Mouse (Mus musculus) heart, adult 9 months (tissue): ENCODE data around the gene Narfl.
A peak's percentile ranks its signal among the peaks of the same experiment; 100 is the strongest.
"Not testable (repeated sequence)": the region's sequence is repeated elsewhere in the genome, so short reads cannot be mapped to it uniquely, and the experiment has no call there.

Source experiments
- DNase-seq, 2 experiments: peaks; one replicate each; pipeline ENCODE4 v3.0.0; 2022; ENCODE audit warnings: low spot score in 2 of 2

Gene Narfl

GRCm38 (mm10) chr17:25773549-25774120, at the start of gene Narfl:
Gene Narfl, plus strand, starts transcription at chr17:25773776.
- peak; percentile 90 to 96 for DNase-seq

GRCm38 (mm10) chr17:25723919-25724318, 49.7 kb upstream of the Narfl start:
- no peak for DNase-seq

- DNase-seq, result no peak
These were observed 48.3 kb upstream of the Narfl start for GRCm38 (mm10) chr17:25725264-25725663.

- peak; percentile 100 for DNase-seq
These were observed 46.1 kb upstream of the Narfl start, which contains the start of the genes Chtf18 and Rpusd1 for GRCm38 (mm10) chr17:25727265-25728008. Gene Chtf18, minus strand, starts transcription at chr17:25727419. Gene Rpusd1, plus strand, starts transcription at chr17:25727670.

GRCm38 (mm10) chr17:25728009-25728270, 45.6 kb upstream of the Narfl start:
- no peak for DNase-seq

GRCm38 (mm10) chr17:25732082-25732481, 41.5 kb upstream of the Narfl start:
- DNase-seq, result peak; percentile 55 to 70

- DNase-seq, result no peak
These were observed 38.3 kb upstream of the Narfl start for GRCm38 (mm10) chr17:25735246-25735645.

- no peak for DNase-seq
These were observed 37.8 kb upstream of the Narfl start, which contains the start of gene Mslnl for GRCm38 (mm10) chr17:25735745-25736144. Gene Mslnl, plus strand, starts transcription at chr17:25736042.

GRCm38 (mm10) chr17:25738861-25739260, 34.7 kb upstream of the Narfl start:
- DNase-seq, result no peak

- not testable (repeated sequence) for DNase-seq
These were observed 32.1 kb upstream of the Narfl start for GRCm38 (mm10) chr17:25741471-25741870.

- no peak for DNase-seq
These were observed 29.7 kb upstream of the Narfl start for GRCm38 (mm10) chr17:25743831-25744230.

- DNase-seq, result no peak
These were observed 29.3 kb upstream of the Narfl start for GRCm38 (mm10) chr17:25744311-25744710.

GRCm38 (mm10) chr17:25748238-25748637, 25.3 kb upstream of the Narfl start:
- no peak for DNase-seq

- DNase-seq, result no peak
These were observed 24.3 kb upstream of the Narfl start for GRCm38 (mm10) chr17:25749314-25749713.

- DNase-seq, result no peak
These were observed 22.1 kb upstream of the Narfl start for GRCm38 (mm10) chr17:25751446-25751845.

GRCm38 (mm10) chr17:25754241-25754640, 19.3 kb upstream of the Narfl start, which contains the start of gene Msln:
Gene Msln, minus strand, starts transcription at chr17:25754378.
- no peak for DNase-seq

GRCm38 (mm10) chr17:25755086-25755485, 18.5 kb upstream of the Narfl start:
- no peak for DNase-seq

- no peak for DNase-seq
These were observed 17.8 kb upstream of the Narfl start for GRCm38 (mm10) chr17:25755627-25756377.

GRCm38 (mm10) chr17:25756378-25757242, 17.0 kb upstream of the Narfl start:
- no peak for DNase-seq

GRCm38 (mm10) chr17:25757691-25758090, 15.9 kb upstream of the Narfl start:
- DNase-seq, result no peak

- DNase-seq, result no peak
These were observed 13.4 kb upstream of the Narfl start for GRCm38 (mm10) chr17:25760148-25760547.

- DNase-seq, result no peak
These were observed 12.0 kb upstream of the Narfl start for GRCm38 (mm10) chr17:25761561-25761970.
